Mouse (Mus musculus) E14TG2a.4 (cell line): ENCODE results near the gene Piwil4.

Experiments used
- CTCF ChIP-seq: conservative IDR thresholded peaks from 2 replicates; pipeline ENCODE4 v1.5.1; 2014; ENCODE audit warnings: low read length
- POU5F1 ChIP-seq: IDR thresholded peaks from 2 replicates; pipeline ENCODE4 v1.6.1; 2014; ENCODE audit warnings: low read length, borderline replicate concordance

DNA sequence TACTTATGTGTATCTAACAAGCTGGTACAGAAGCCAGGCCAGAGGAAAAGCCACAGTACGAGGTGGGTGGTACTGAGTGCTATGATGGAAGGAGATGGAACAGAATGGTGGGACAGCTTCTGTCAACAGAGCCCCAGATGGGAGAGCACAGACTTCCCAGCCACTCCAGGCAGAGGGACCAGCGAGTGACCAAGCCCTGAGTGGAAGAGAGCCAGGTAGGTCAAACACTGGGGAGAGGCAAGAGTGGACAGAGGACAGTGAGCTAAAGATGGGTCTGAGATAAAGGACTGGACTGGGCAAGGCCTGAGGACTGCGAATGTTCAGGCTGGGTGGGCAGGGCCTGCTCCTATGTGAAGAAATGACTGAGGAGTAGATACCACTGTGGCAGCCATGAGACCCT lies 72.2 kb downstream of the Piwil4 start:
- TF ChIP-seq CTCF (no peak), POU5F1 (no peak)
